Mouse (Mus musculus) liver, embryonic 16.5 days (tissue): ENCODE results near the gene Hnrnpm. TPM values are rescaled to one million over a fixed set of nuclear protein-coding genes. Genes with fewer than 3 reads are reported as not detected.
A peak's percentile ranks its signal among the peaks of the same experiment; 100 is the strongest.

Experiments
- ATAC-seq: fragments of 200-750 bp; cut with Nextera tagmentation; 2 replicates; pipeline ENCODE4 v1.8.0; 2017; ENCODE audit warnings: low read depth, mild to moderate bottlenecking, moderate number of reproducible peaks, moderate library complexity
- H3K27ac ChIP-seq: fragments of 300-500 bp; sonication (generic); 2 replicates; pipeline ENCODE4 v1.5.1; 2014; ENCODE audit warnings: mild to moderate bottlenecking, low read length
- H3K27me3 ChIP-seq: fragments of 300-500 bp; sonication (generic); 2 replicates; pipeline ENCODE4 v1.6.1; 2014; ENCODE audit warnings: low read depth, low read length, mixed read lengths; ENCODE audit not compliant: control insufficient read depth, insufficient read depth
- H3K36me3 ChIP-seq: fragments of 300-500 bp; sonication (generic); 2 replicates; pipeline ENCODE4 v1.6.1; 2014; ENCODE audit warnings: mild to moderate bottlenecking; ENCODE audit not compliant: control insufficient read depth, insufficient read depth
- H3K4me1 ChIP-seq: fragments of 300-500 bp; sonication (generic); 2 replicates; pipeline ENCODE4 v1.6.1; 2014; ENCODE audit warnings: low read depth, low read length, mixed read lengths; ENCODE audit not compliant: control insufficient read depth
- H3K4me2 ChIP-seq: fragments of 300-500 bp; sonication (generic); 2 replicates; pipeline ENCODE4 v1.6.1; 2014; ENCODE audit warnings: low read depth, low read length, mixed read lengths
- H3K4me3 ChIP-seq: fragments of 300-500 bp; sonication (generic); 2 replicates; pipeline ENCODE4 v1.5.1; 2014; ENCODE audit warnings: low read depth, mild to moderate bottlenecking, low read length
- H3K9ac ChIP-seq: fragments of 300-500 bp; sonication (generic); 2 replicates; pipeline ENCODE4 v1.6.1; 2014; ENCODE audit warnings: low read depth, low read length
- H3K9me3 ChIP-seq: fragments of 300-500 bp; sonication (generic); replicated peaks from 2 replicates; pipeline ENCODE4 v1.6.1; 2016; ENCODE audit warnings: low read length; ENCODE audit not compliant: control insufficient read depth
- WGBS: fragments of 180-500 bp; shearing (Covaris S2); extraction: QIAGEN DNeasy Blood & Tissue Kit; methylation state at CpG from one replicate; pipeline ENCODE4 v1.1.7; 2014; ENCODE audit not compliant: insufficient replicate concordance; 5-methylcytosine and 5-hydroxymethylcytosine counted together
- polyA plus RNA-seq: library from polyadenylated mRNA; unstranded; fragments of >200 nt; fragmentation: Nextera tagmentation; extraction: Ambion mirVana; gene quantifications from 2 replicates; pipeline ENCODE4 v1.2.1, GENCODE M21; 2015

Hnrnpm gene
- polyA plus RNA-seq, 1 experiment from 2014 or later: 121 TPM

GRCm38 (mm10) chr17:33717982-33718381 lies 31.3 kb upstream of the Hnrnpm start:
- WGBS: 3% methylated on average over 8 of the region's 8 CpGs
- Histone ChIP-seq H3K9me3 (no peaks in the 10 kb centered on the region), H3K27ac (peak overlapping the region; percentile 93), H3K27me3 (no peaks in the 10 kb centered on the region), H3K4me1 (peaks cover 36% of the 10 kb centered on the region), H3K4me3 (peak overlapping the region; percentile 93), H3K9ac (peak overlapping the region; percentile 96), H3K4me2 (peak overlapping the region; percentile 68), H3K36me3 (0 out of 2 replicates have a peak, but pooled peaks cover 7% of the 10 kb centered on the region)
- no peak for ATAC-seq

- H3K36me3 ChIP-seq: peaks cover 7% of the 10 kb centered on the region; the same call in 1 of the 2 replicates
- H3K9ac ChIP-seq: peak overlapping the region; percentile 96
- WGBS: 68% methylated on average over 1 of the region's 1 CpGs
- H3K4me3 ChIP-seq: peak overlapping the region; percentile 93
- no peaks in the 10 kb centered on the region for H3K27me3 ChIP-seq
- H3K9me3 ChIP-seq: no peaks in the 10 kb centered on the region
- peaks cover 37% of the 10 kb centered on the region for H3K4me1 ChIP-seq
- H3K27ac ChIP-seq: peak overlapping the region; percentile 93
- no peak for ATAC-seq
- H3K4me2 ChIP-seq: peak overlapping the region; percentile 68
Observed at GRCm38 (mm10) chr17:33717246-33717645, 30.6 kb upstream of the Hnrnpm start.

- Histone ChIP-seq H3K4me3 (peak overlapping the region; percentile 66), H3K36me3 (peaks cover 28% of the 10 kb centered on the region), H3K9me3 (peaks cover 6% of the 10 kb centered on the region; the same call in 1 of the 2 replicates), H3K4me1 (peaks cover 58% of the 10 kb centered on the region), H3K4me2 (peak overlapping the region; percentile 68), H3K27ac (peak overlapping the region; percentile 93), H3K9ac (peak overlapping the region; percentile 60), H3K27me3 (no peaks in the 10 kb centered on the region)
- 19% methylated on average over 1 of the region's 1 CpGs for WGBS
- peak; percentile 58 for ATAC-seq
Observed at GRCm38 (mm10) chr17:33714779-33715178, 28.1 kb upstream of the Hnrnpm start.

GRCm38 (mm10) chr17:33713271-33713670 lies 26.6 kb upstream of the Hnrnpm start:
- Histone ChIP-seq H3K4me3 (peak overlapping the region; percentile 66), H3K4me1 (peaks cover 52% of the 10 kb centered on the region), H3K4me2 (peak overlapping the region; percentile 68), H3K27ac (peak overlapping the region; percentile 93), H3K9ac (peak overlapping the region; percentile 68), H3K9me3 (peaks cover 6% of the 10 kb centered on the region; the same call in 1 of the 2 replicates), H3K27me3 (no peaks in the 10 kb centered on the region), H3K36me3 (peaks cover 41% of the 10 kb centered on the region)
- peak; percentile 91 for ATAC-seq
- WGBS: 20% methylated on average over 5 of the region's 5 CpGs

- 78% methylated on average over 3 of the region's 3 CpGs for WGBS
- Histone ChIP-seq H3K27ac (no peak overlapping the region; the same call in 1 of the 2 replicates), H3K4me2 (no peak overlapping the region), H3K4me1 (peaks cover 34% of the 10 kb centered on the region), H3K36me3 (peaks cover 65% of the 10 kb centered on the region), H3K4me3 (no peak overlapping the region), H3K9ac (no peak overlapping the region), H3K9me3 (peaks cover 6% of the 10 kb centered on the region; the same call in 1 of the 2 replicates), H3K27me3 (no peaks in the 10 kb centered on the region)
- no peak for ATAC-seq
Observed at GRCm38 (mm10) chr17:33709834-33710233, 23.2 kb upstream of the Hnrnpm start.

GRCm38 (mm10) chr17:33703091-33703490 lies 16.4 kb upstream of the Hnrnpm start:
- H3K9me3 ChIP-seq: no peaks in the 10 kb centered on the region
- H3K4me2 ChIP-seq: no peak overlapping the region
- H3K27me3 ChIP-seq: no peaks in the 10 kb centered on the region
- H3K9ac ChIP-seq: no peak overlapping the region
- no peak overlapping the region for H3K4me3 ChIP-seq
- no peak overlapping the region for H3K27ac ChIP-seq
- no peaks in the 10 kb centered on the region; the same call in 1 of the 2 replicates for H3K4me1 ChIP-seq
- peaks cover 78% of the 10 kb centered on the region for H3K36me3 ChIP-seq
- ATAC-seq: no peak
- 90% methylated on average over 9 of the region's 9 CpGs for WGBS

- Histone ChIP-seq H3K9ac (no peak overlapping the region), H3K4me1 (no peaks in the 10 kb centered on the region; the same call in 1 of the 2 replicates), H3K4me2 (no peak overlapping the region), H3K27ac (no peak overlapping the region), H3K9me3 (no peaks in the 10 kb centered on the region), H3K4me3 (no peak overlapping the region), H3K36me3 (peaks cover 81% of the 10 kb centered on the region), H3K27me3 (no peaks in the 10 kb centered on the region)
- ATAC-seq: no peak
- 73% methylated on average over 1 of the region's 1 CpGs for WGBS
Observed at GRCm38 (mm10) chr17:33702178-33702577, 15.5 kb upstream of the Hnrnpm start.

- Histone ChIP-seq H3K36me3 (peaks cover 90% of the 10 kb centered on the region), H3K4me3 (no peak overlapping the region), H3K4me2 (no peak overlapping the region), H3K9ac (no peak overlapping the region), H3K4me1 (no peaks in the 10 kb centered on the region), H3K27ac (no peak overlapping the region), H3K27me3 (no peaks in the 10 kb centered on the region), H3K9me3 (no peaks in the 10 kb centered on the region)
- 92% methylated on average over 1 of the region's 1 CpGs for WGBS
- ATAC-seq: no peak
Observed at GRCm38 (mm10) chr17:33695471-33695870, 8.8 kb upstream of the Hnrnpm start.

GRCm38 (mm10) chr17:33685249-33685653 lies 1.4 kb downstream of the Hnrnpm start:
- Histone ChIP-seq H3K9ac (peak overlapping the region; percentile 96), H3K9me3 (no peaks in the 10 kb centered on the region), H3K4me1 (peaks cover 31% of the 10 kb centered on the region), H3K27me3 (no peaks in the 10 kb centered on the region), H3K4me2 (peak overlapping the region; percentile 96), H3K36me3 (peaks cover 12% of the 10 kb centered on the region), H3K27ac (peak overlapping the region; percentile 88), H3K4me3 (peak overlapping the region; percentile 89)
- peak; percentile 98 for ATAC-seq
- WGBS: under 1% methylated on average over 42 of the region's 42 CpGs
